Mouse (Mus musculus) kidney, postnatal 14 days (tissue): Measurements from ENCODE around the gene Lrrc19.
"Not testable (repeated sequence)": the region's sequence is repeated elsewhere in the genome, so short reads cannot be mapped to it uniquely, and the experiment has no call there.

Experiments
- DNase-seq: peaks from one replicate; pipeline ENCODE4 v3.0.0; 2022; ENCODE audit warnings: mixed read lengths

The Lrrc19 gene

DNA sequence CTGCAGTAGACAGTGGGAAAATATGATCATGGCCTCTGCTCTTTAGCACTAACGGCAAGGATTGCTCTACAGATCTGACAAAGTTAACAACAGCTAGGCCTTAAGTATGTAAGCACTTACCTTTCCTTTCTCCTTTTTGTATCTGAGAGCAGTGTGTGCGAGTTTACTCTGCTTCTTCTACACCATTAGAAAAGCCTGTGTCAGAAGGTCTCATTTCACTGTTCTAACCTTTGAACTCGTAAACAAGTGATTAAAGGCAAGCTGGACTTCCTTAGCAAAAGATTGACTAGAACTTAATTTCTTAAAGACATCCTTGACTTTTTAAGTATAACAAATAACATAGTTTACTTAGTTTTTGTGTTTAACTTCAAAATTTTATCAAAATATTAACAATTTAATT lies at the start of gene Lrrc19:
Gene Lrrc19, minus strand, starts transcription at position 225 of the 400 bp plus-strand sequence.
- peak; percentile 12 for DNase-seq

DNA sequence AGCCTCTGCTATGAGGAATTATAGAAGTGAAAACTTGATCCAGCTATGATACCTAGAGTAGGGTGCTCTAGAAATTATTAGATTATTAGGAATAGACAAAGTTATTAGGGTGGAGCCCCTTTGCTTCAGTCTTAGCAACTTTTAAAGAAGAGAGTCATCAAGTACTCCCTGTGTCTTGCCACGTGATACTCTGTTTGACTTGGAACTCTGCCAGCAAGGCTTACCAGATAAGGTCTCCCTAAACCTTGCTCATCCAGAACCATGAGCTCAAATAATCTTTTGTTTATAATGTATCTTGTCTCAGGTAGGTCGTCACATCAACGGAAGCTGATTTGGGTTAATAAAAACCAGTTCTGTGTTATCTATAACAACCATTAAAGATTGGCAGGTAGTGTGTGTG lies 46.4 kb upstream of the Lrrc19 start:
- DNase-seq: no peak

DNA sequence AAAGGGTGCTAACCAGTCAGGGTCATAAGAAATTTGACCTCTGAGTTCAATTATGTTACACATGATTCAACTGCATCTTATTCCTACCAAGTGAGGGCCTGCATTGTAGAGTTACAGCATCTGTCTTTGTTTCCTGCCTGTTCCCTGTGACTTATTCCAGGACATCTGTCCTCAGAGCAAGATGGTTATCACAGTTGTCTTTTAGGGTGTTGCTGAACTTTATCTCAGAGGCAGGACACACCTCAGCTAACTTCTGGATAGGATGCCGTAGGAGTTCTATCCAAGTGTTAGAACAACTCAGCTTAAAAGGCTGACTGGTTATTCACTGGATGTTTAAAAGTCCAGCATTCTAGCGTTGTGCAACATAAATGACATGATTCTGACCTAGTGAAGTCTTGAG lies 42.2 kb upstream of the Lrrc19 start:
- no peak for DNase-seq

DNA sequence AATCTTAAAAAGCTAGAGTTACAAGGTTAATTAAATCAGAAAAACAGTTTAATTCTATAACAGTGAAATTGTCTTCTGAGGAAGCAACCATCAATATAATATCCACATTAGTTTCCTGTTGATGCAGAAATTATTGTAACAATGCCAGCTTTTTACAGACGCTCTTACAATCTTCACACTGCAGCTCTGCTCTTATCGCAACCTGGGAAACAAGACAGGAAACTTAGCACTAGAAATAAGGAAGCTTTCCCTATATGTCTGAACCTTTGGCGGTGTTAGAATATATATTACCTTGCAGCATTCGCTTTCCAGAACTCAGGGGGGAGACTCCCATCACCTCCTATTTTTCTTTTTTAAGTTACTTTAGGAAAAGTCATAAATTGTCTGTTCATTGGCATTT lies 41.1 kb upstream of the Lrrc19 start:
- DNase-seq: no peak

DNA sequence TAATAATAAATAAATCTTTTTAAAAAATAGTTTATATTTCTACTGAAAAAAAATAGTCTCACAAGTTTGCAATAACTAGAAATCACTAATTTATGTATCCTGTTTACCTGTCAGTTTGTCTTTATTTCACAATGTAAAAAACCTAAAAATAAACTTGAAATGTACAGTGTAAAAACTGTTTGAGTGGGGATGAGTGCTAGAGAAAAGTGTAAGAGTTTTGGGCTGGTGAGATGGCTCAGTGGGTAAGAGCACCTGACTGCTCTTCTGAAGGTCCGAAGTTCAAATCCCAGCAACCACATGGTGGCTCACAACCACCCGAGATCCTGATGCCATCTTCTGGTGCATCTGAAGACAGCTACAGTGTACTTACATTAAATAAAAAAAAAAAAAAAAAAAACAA lies 39.9 kb upstream of the Lrrc19 start:
- DNase-seq: not testable (repeated sequence)

DNA sequence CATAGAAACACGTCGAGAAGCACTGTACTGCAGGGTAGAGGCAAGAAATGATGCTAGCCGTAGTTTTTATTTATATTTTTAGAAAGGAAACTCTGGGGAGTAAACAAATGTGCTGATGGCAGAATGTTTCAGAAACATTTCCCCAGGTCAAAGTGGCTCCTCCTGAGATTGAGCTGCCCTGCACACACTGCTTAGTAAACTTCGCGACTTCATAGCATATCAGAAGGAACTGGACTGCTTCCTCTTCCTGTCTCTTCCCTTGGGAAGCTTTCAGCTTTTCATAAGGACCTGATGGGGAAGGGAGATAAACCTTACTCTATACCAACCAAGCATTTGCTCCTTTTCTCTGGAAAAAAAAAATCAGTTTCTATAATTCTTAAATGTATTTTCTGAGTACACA lies 33.4 kb upstream of the Lrrc19 start:
- DNase-seq: peak; percentile 27

DNA sequence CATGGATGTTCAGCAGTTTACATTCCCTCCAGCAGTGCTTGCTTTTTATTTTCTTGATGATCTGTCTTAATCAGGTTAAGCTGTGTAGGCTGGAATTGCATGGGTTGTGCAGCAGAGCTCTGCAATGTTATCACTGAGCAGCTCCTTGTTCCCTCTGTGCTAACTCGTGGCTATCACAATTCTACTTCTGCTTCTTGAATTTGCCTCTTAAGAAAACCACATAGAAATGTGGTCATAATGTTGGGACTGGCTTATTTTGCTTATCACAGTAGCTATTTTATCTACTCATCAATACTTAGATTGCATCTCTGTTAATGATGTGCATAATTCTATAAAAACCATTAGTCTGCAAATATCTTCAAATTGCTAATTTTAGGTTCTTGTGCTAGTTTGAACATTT lies 32.1 kb upstream of the Lrrc19 start:
- DNase-seq: no peak

DNA sequence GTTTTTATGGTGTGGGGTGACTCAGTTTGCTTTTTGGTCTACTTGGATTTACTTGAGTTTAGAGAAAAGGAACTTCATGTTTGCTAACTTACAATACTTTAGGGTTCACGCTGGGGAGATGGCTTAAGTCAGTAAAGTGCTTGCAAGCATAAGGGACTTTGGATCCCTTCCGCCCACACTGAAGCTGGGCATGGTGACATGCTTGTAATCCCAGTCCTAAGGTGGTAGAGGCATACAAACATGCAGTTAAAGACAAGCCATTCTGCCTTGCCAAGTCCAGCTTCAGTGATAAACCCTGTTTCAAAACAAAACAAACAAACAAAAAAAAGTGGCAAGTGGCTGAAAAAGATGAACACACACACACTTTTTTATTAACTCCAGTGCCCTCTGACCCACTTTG lies 31.2 kb upstream of the Lrrc19 start:
- no peak for DNase-seq

DNA sequence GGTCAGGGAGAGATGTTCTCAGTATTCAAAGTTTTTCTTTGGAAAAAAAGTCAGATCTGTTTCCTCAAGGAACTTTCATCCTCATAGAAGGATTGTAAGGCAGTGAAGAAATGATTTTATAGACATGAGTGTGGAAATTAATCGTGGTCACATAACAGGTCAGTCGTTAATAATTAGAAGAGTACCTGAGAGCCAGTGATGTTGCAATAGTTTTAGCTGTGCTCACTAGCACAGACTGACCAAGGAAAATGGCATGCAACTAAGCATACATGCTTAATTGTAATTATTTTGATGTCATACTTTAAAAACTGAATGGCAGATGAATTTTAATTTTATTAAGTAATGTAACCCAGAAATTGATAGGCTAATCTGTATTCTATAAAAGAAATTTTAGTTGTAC lies 30.7 kb upstream of the Lrrc19 start:
- DNase-seq: no peak

DNA sequence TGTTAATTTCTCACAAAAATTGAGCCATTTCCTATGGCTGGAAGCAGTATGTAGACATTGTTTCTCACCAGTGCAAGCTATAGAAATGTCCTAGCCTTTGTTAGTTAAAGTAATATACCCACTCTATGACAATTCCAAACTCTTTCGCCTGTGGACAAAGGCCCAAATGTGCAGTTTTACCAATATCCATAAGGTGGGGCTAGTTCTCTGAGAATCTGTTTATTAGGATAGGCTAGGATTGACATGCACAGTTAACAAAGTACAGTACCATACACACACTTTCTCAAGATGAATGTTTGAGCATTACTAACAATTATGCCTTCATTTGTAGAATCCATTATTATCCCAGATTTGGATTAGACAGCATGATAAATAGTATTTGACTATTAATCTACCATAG lies 19.8 kb upstream of the Lrrc19 start:
- DNase-seq: peak; percentile 44

DNA sequence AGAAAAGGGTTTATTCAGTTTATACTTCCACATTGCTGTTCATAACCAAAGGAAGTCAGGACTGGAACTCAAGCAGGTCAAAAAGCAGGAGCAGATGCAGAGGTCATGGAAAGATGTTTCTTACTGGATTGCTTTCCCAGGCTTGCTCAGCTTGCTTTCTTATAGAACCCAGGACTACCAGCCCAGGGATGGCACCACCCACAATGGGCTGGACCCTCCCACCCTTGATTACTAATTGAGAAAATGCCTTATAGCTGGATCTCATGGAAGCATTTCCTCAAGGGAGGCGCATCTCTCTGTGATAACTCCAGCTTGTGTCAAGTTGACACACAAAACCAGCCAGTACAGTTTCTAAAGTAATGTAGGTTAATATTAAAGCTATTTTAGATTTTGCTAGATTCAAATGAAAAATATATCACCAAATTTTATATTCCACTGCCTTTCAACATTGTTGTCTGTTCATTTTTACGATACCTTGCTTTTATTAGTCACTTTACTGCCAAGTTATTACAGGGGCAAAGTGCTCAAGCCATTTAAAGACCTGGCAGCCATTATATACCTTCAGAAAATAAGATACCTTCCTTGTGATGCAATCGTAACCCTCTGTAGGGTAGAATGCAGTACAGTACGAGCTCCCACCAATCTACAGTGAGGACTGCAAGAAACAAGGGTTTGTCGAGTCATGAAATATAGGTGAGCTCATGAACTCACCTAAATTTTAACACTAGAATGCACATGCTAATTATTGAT lies 657 bp upstream of the Lrrc19 start:
- DNase-seq: not testable (repeated sequence)

DNA sequence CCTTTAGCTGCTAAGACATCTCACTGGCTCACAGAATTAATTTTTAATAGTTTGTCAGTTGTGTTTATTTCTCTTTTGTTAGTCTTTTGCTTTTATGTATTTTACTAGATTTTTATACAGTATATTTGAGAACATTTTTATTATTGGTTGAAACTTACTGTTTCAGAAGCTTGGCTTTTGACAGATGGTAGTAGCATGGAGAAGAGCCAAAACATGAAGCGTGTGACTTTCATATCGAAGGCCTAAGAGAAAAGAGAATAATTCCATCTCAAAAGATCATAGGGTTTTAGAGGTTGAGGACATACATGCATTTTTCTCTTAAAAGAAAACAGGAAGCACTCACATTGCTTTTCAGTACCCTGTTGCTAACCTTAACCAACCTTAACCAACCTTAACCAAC lies 6.8 kb downstream of the Lrrc19 start:
- DNase-seq: no peak

DNA sequence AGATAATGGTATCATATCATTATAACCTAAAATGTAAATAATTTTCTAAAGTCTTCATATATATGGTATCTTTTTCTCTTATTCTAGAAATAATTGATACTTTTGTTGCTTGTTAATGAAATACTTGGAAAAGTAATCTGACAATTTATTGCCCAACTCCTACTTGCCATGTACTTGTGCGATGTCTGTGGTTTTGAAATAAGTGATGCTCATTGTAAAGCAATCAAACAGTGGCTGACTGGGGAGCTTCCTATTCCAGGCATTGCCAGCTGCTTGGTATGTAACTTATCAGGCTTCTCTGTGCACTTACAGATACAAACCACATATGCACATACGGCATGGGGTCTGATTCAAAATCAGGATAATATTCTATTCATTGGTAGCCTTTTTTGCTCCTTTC lies 29.9 kb downstream of the Lrrc19 start:
- DNase-seq: no peak

DNA sequence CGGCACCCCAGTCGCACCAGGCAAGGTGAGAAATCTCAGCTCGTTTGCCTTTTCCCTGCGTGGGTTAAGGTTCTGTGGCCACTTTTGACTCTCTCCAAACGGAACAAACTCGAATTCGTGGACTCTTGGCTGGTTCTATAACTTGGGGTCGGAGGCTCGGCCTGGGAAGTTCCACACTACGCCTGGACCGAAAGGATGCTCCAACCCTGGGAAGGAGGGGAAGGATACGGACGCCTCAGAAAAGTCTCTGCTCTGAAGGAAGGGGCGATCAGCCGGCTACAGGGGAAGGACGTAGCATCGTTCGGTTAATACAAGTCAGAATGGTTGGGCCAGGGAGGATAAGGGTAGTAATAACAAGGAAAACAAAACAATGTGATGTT lies 35.3 kb downstream of the Lrrc19 start:
- DNase-seq: no peak

DNA sequence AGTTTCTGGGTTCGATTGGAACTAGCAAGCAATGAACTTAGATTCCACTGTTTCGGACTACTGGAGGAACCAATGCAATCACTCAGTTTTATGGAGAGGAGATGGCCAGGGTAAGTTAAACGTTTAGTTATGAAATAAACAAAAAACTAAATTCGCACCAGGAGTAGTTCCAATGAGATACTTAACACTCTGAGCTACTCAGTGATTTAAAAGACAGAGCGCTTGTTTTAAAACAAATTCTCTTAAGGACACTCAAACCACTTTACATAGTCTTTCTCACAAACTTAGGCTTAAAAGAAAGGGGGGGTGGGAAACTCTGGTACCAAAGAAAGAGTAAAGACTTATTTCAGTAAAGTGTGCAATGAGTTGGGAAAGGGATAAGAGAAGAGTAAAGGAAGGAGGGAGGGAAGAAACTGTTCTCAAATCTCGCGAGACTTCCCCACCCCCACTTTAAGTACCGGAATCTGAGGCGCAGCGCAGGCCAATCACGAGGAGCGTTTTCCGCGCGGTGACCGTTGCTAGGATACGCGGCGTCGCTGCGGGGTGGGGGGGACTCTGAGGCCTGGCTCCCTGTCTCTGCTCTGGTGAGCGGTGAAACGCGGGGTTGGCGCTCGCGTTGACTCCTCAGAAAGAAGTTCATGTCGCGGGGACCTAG lies 35.8 kb downstream of the Lrrc19 start, which contains the start of gene Ift74:
Gene Ift74, plus strand, starts transcription at position 520 of the 655 bp plus-strand sequence.
- DNase-seq: peak; percentile 96

DNA sequence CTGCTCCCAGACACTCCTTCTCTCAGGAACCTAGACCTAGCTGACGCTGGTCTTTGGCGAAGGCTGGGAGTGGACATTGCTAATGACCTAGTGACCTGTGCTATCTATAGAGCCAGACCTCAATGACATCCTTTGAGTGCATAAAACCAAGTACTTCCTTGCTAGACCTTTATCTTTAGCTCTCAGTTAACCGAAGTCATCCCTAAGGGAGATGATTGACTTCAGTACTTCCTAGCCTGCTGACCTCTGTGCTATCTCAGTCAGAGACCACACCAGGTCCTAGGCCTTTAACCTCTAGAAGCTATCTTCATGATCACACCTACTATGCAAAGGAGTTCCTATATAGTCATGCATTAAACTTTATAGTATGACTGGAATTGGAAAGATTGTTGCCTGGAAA lies 39.6 kb downstream of the Lrrc19 start:
- DNase-seq: no peak

DNA sequence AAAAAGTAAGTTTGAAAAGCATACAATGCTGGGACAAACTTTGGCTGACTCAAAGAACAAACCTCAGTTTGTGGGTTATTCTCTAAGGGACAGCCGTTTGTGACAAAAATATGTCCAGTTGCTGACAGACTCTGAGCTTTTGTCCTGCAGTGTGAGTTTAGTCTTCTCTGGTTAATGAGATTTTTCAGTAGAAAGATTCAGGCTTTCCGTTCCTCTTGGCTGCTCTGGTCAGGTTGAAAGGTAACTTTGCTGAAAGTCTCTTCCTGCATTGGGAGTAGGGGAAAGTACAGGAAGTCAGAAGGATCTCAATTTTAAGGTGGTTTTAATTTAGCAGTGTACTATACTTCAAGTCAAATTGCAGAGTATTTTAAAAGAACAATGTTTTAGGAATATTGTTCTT lies 44.4 kb downstream of the Lrrc19 start:
- peak; percentile 35 for DNase-seq

DNA sequence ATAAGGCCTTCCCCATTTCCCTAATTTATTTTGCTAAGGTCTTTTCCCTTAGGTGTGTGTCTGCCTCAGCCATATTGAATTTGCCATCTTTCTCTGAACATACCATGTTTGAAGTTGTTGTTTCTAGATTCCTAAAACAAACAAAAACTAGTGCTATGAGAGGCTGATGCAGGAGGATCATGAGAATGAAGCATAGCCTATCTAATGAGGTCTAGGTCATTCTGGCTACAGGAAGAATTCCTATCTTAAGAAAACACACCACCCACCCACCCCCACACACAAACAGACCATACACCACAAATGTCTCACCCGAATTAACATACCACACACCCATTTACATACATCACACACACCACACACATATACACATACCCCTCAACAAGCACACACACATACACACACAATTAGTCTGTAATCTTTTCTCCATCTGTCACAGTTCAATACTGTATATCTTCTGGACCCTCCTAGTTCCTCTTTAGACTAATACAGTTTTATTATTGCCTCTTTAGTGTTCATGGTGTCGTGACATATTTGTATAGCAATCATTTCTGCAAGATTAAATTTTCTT lies 45.4 kb downstream of the Lrrc19 start:
- no peak for DNase-seq

DNA sequence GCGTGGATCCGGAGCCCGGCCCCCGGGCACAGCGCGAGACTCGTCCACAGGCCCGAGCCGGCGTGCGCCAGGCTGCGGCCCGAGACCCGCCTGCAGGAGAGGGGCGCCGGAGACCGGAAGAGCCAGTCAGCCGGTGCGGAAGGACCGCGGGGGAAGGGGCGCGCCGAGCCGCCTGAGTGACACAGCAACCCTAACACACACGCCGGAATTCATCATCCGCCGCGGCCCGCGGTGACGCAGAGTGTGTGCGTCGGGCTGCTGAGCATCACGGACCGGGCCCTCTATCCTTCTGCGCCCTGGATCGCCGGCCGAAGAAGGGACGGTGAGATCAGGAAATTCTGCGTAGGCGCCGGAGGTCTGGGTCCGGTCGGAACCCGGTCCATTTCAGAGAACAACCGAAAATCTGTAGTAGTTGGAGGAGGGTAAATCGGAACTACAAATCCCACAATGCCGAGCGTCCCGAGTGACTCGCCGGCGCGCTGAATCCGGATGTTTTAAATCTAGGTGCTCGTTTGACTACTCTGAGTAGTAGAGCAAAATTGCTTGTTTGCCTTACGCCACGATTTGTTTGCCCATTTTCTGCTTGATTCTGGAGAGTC lies 46.8 kb downstream of the Lrrc19 start, which contains the start of gene Plaa:
Gene Plaa, minus strand, starts transcription at position 214 of the 599 bp plus-strand sequence.
- peak; percentile 95 for DNase-seq

DNA sequence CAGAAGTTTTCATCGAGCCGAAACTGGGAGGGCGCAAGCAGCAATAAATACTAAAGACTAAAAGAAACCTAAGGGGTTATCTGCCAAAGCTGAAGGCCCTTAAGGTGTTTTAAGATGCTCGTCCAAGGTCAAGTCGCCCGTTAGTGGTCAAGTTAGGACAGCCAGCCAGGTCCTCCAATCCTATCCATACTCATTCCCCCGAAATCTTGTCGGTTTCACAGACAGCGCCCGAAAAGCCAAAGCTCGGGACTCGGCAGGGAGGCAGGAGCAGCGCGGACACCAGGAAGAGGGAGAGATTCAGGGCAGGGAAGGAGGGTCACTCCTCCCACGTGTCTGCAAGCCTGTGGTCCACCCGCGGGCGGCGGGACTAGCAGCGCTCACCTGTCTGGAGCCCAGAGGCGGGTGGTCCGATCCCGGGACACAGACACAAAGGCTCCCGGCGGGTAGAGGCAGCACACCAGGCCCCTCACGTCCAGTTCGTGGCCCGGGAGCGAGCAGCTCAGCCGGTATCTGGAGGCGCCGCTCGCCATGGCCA lies 47.4 kb downstream of the Lrrc19 start:
- no peak for DNase-seq

DNA sequence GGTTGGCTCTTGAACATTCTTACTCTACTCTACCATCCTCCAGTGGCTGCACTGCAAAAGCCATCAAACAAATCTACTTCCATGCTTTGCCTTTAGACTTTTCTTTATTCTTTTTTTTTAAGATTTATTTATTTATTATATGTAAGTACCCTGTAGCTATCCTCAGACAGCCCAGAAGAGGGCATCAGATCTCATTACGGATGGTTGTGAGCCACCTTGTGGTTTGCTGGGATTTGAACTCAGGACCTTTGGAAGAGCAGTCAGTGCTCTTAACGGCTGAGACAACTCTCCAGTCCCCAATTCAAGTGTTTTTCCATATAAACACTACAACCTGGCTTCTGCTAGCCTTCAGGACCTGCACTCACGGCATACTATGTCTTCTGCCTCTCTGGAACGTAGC lies 48.5 kb downstream of the Lrrc19 start:
- DNase-seq: no peak

DNA sequence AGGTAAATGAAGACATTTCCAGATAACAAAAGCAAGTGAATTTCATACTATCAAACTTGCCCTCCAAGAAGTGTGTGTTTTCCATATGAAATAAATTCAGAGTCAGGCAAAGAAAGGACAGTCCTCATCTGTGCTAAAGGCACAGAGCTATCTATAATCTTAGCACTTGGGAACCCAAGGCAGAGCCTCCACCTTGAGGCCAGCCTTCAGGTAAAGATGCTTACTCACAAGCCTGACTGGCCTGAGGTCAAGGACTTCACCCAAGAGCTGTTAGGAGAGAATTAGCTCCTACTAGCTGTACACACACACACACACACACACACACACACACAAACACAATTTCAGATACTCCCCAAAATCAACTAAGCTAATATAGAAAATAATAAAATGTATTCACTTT lies 57.2 kb downstream of the Lrrc19 start:
- no peak for DNase-seq

DNA sequence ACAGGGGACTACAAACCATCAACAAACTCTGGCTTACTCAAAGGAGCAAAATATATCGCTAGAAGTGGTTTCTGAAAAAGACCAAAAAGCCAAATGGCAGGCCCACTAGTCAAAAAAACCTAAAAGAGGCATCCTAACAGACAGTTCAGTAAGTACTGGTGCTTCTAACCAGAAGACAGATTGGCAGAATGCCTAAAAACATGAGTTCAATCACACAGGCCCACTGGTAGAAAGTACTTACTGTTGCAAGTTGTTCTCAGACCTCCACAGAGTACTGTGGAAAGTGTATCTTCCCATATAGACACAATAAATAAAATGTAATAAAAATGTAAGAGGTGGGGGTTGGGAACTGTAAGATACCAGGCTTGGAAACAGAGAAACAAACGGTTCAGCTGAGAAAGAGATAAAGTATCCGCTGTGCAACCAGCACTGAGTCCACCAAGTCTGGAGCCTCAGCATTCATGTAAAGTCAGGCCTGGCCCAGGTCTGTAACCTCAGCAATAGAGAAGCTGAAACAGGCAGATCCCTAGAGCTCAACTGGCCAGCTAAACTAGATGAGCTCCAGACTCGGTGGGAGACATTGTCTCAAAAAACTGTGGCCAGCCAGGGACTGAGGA lies 58.1 kb downstream of the Lrrc19 start:
- no peak for DNase-seq
